Mouse (Mus musculus): ENCODE data around the gene B4galnt3.

Gene B4galnt3

GRCm38 (mm10) chr6:120186594-120186993 is 107.8 kb downstream of the B4galnt3 start:
- no peak for DNase-seq (ENCODE audit: low spot score in 2 of 2)

- no peak for DNase-seq (ENCODE audit: low spot score in 2 of 2)
Observed at GRCm38 (mm10) chr6:120185756-120186155, 108.6 kb downstream of the B4galnt3 start.

GRCm38 (mm10) chr6:120185012-120185730 is 109.2 kb downstream of the B4galnt3 start:
- no peak for DNase-seq (ENCODE audit: low spot score in 2 of 2)

- no peak for DNase-seq (ENCODE audit: low spot score in 2 of 2)
Observed at GRCm38 (mm10) chr6:120183771-120184170, 110.6 kb downstream of the B4galnt3 start.

GRCm38 (mm10) chr6:120182160-120182559 is 112.2 kb downstream of the B4galnt3 start:
- DNase-seq (ENCODE audit: low spot score in 2 of 2) = no peak

- DNase-seq (ENCODE audit: low spot score in 2 of 2) = no peak
Observed at GRCm38 (mm10) chr6:120180492-120180891, 113.9 kb downstream of the B4galnt3 start.

GRCm38 (mm10) chr6:120179756-120180206 is 114.6 kb downstream of the B4galnt3 start:
- DNase-seq (ENCODE audit: low spot score in 2 of 2) = no peak

GRCm38 (mm10) chr6:120179044-120179755 is 115.2 kb downstream of the B4galnt3 start:
- DNase-seq (ENCODE audit: low spot score in 2 of 2) = peak in 1 of 2 experiments; percentile 76

- peak in 1 of 2 experiments; percentile 58 for DNase-seq (ENCODE audit: low spot score in 2 of 2)
Observed at GRCm38 (mm10) chr6:120175650-120176049, 118.7 kb downstream of the B4galnt3 start.

GRCm38 (mm10) chr6:120174602-120175115 is 119.7 kb downstream of the B4galnt3 start:
- DNase-seq (ENCODE audit: low spot score in 2 of 2) = peak; percentile 84 to 89

- DNase-seq (ENCODE audit: low spot score in 2 of 2) = peak in 1 of 2 experiments; percentile 63
Observed at GRCm38 (mm10) chr6:120174028-120174601, 120.2 kb downstream of the B4galnt3 start.

GRCm38 (mm10) chr6:120172294-120173017 is 121.9 kb downstream of the B4galnt3 start:
- DNase-seq (ENCODE audit: low spot score in 2 of 2) = no peak

GRCm38 (mm10) chr6:120167574-120167973 is 126.8 kb downstream of the B4galnt3 start:
- DNase-seq (ENCODE audit: low spot score in 2 of 2) = no peak

- DNase-seq (ENCODE audit: low spot score in 2 of 2) = no peak
Observed at GRCm38 (mm10) chr6:120164765-120165164, 129.6 kb downstream of the B4galnt3 start.

- DNase-seq (ENCODE audit: low spot score in 2 of 2) = no peak
Observed at GRCm38 (mm10) chr6:120162928-120163327, 131.4 kb downstream of the B4galnt3 start.

GRCm38 (mm10) chr6:120159133-120159901 is 135.0 kb downstream of the B4galnt3 start:
- no peak for DNase-seq (ENCODE audit: low spot score in 2 of 2)

- DNase-seq (ENCODE audit: low spot score in 2 of 2) = no peak
Observed at GRCm38 (mm10) chr6:120157479-120157878, 136.9 kb downstream of the B4galnt3 start.

GRCm38 (mm10) chr6:120155510-120155909 is 138.8 kb downstream of the B4galnt3 start:
- no peak for DNase-seq (ENCODE audit: low spot score in 2 of 2)

- peak in 1 of 2 experiments; percentile 55 for DNase-seq (ENCODE audit: low spot score in 2 of 2)
Observed at GRCm38 (mm10) chr6:120154526-120155309, 139.6 kb downstream of the B4galnt3 start.
